Mouse (Mus musculus) olfactory bulb, adult 2 months (tissue): ENCODE results near the gene Rabgap1.

Experiments used
- CTCF ChIP-seq: fragments of 200-500 bp; IDR thresholded peaks from 2 replicates; pipeline ENCODE4 v1.5.1; 2012; ENCODE audit warnings: low read depth, mild to moderate bottlenecking, low read length, moderate library complexity; ENCODE audit not compliant: insufficient read depth
- POLR2A ChIP-seq: fragments of 200-500 bp; IDR thresholded peaks from 2 replicates; pipeline ENCODE4 v1.6.1; 2012; ENCODE audit warnings: mild to moderate bottlenecking, low read depth, low read length, moderate library complexity; ENCODE audit not compliant: insufficient read depth

DNA sequence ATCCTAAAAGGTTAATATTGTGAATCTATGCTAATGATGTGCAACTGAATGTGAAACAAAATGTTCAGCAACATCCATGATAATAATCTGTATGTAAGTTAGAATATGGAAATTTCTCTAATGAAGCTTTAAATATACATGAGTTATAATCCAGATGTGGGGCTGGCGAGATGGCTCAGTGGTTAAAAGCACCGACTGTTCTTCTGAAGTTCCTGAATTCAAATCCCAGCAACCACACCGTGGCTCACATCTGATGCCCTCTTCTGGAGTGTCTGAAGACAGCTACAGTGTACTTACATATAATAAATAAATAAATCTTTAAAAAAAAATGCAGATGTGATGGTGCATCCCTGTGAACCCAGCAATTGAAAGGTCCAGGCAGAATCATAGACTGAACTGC is 19.4 kb upstream of the Rabgap1 start:
- no peak for TF ChIP-seq CTCF
- TF ChIP-seq POLR2A, result no peak
